Mouse (Mus musculus) limb, embryonic 14.5 days (tissue): ENCODE results near the gene C1s1. TPM values are rescaled to one million over a fixed set of nuclear protein-coding genes. Genes with fewer than 3 reads are reported as not detected.
"Not testable (repeated sequence)": the region's sequence is repeated elsewhere in the genome, so short reads cannot be mapped to it uniquely, and the experiment has no call there.

Experiments
- ATAC-seq: fragments of 200-750 bp; cut with Nextera tagmentation; 2 replicates; pipeline ENCODE4 v1.8.0; 2017; ENCODE audit warnings: low read depth, moderate number of reproducible peaks, moderate TSS enrichment; ENCODE audit not compliant: low FRiP score
- DNase-seq: peaks from one replicate; pipeline ENCODE4 v3.0.0-alpha.2; 2015; ENCODE audit warnings: low spot score
- H3K27ac ChIP-seq: fragments of 300-500 bp; sonication (generic); replicated peaks from 2 replicates; pipeline ENCODE4 v1.5.1; 2014; ENCODE audit warnings: low read depth, mild to moderate bottlenecking, low read length, moderate library complexity, mixed read lengths
- H3K27me3 ChIP-seq: fragments of 300-500 bp; sonication (generic); 2 replicates; pipeline ENCODE4 v1.6.1; 2014; ENCODE audit warnings: low read length, mixed read lengths; ENCODE audit not compliant: control insufficient read depth, insufficient read depth
- H3K36me3 ChIP-seq: fragments of 300-500 bp; sonication (generic); 2 replicates; pipeline ENCODE4 v1.6.1; 2014; ENCODE audit warnings: mild to moderate bottlenecking, low read length, moderate library complexity, mixed read lengths; ENCODE audit not compliant: control insufficient read depth, insufficient read depth
- H3K4me1 ChIP-seq: fragments of 300-500 bp; sonication (generic); 2 replicates; pipeline ENCODE4 v1.6.1; 2014; ENCODE audit warnings: antibody characterized with exemption, low read length, mixed read lengths; ENCODE audit not compliant: control insufficient read depth, insufficient read depth
- H3K4me2 ChIP-seq: fragments of 300-500 bp; sonication (generic); replicated peaks from 2 replicates; pipeline ENCODE4 v1.6.1; 2014; ENCODE audit warnings: low read depth, mild to moderate bottlenecking, low read length, moderate library complexity; ENCODE audit not compliant: severe bottlenecking
- H3K4me3 ChIP-seq: fragments of 300-500 bp; sonication (generic); replicated peaks from 2 replicates; pipeline ENCODE4 v1.5.1; 2014; ENCODE audit warnings: low read length
- H3K9ac ChIP-seq: fragments of 300-500 bp; sonication (generic); 2 replicates; pipeline ENCODE4 v1.6.1; 2014; ENCODE audit warnings: mild to moderate bottlenecking, low read depth, low read length, moderate library complexity; ENCODE audit not compliant: severe bottlenecking
- H3K9me3 ChIP-seq: fragments of 300-500 bp; sonication (generic); 2 replicates; pipeline ENCODE4 v1.6.1; 2016; ENCODE audit warnings: low read length; ENCODE audit not compliant: control insufficient read depth
- POLR2A ChIP-seq: fragments of 200-500 bp; IDR thresholded peaks from 2 replicates; pipeline ENCODE4 v1.8.0; 2012; ENCODE audit warnings: inconsistent platforms, mild to moderate bottlenecking, moderate library complexity, borderline replicate concordance; ENCODE audit not compliant: insufficient read depth, insufficient read length; ENCODE audit errors: extremely low read depth
- WGBS: fragments of 180-500 bp; shearing (Covaris S2); extraction: QIAGEN DNeasy Blood & Tissue Kit; methylation state at CpG from one replicate; pipeline ENCODE4 v1.1.7; 2014; 5-methylcytosine and 5-hydroxymethylcytosine counted together
- polyA plus RNA-seq, 2 experiments: library from polyadenylated mRNA; depleted of rRNA in 1 of 2; stranded (reverse) in 1 of 2; unstranded in 1 of 2; fragments of >200 nt; fragmentation: Nextera tagmentation in 1 of 2; extraction: Ambion mirVana in 1 of 2; gene quantifications; 2 replicates each; pipeline versions ENCODE4 v1.2.1 to v1.2.3; 2012 to 2014

C1s1 gene
- polyA plus RNA-seq, 2 experiments = 3.4 to 7.9 TPM

- Histone ChIP-seq H3K9me3 (no peaks in the 10 kb centered on the region), H3K4me3 (no peak overlapping the region), H3K4me1 (no peaks in the 10 kb centered on the region), H3K36me3 (no peaks in the 10 kb centered on the region), H3K27me3 (no peaks in the 10 kb centered on the region), H3K27ac (no peak overlapping the region), H3K4me2 (no peak overlapping the region), H3K9ac (no peak overlapping the region)
- no peak for TF ChIP-seq POLR2A
- WGBS = 73% methylated on average over 7 of the region's 7 CpGs
- no peak for ATAC-seq
- DNase-seq = no peak
Observed at GRCm38 (mm10) chr6:124484851-124485250, 57.3 kb downstream of the C1s1 start.

GRCm38 (mm10) chr6:124483831-124484230, 58.3 kb downstream of the C1s1 start:
- not testable (repeated sequence) for H3K36me3 ChIP-seq, H3K27me3 ChIP-seq, ATAC-seq, H3K9ac ChIP-seq, H3K4me2 ChIP-seq, H3K4me1 ChIP-seq, H3K27ac ChIP-seq, DNase-seq, H3K9me3 ChIP-seq, H3K4me3 ChIP-seq
- WGBS = 86% methylated on average over 3 of the region's 3 CpGs

- Histone ChIP-seq H3K9me3 (no peaks in the 10 kb centered on the region), H3K27me3 (no peaks in the 10 kb centered on the region), H3K36me3 (no peaks in the 10 kb centered on the region), H3K4me1 (no peaks in the 10 kb centered on the region), H3K4me3 (no peak overlapping the region), H3K9ac (no peak overlapping the region), H3K27ac (no peak overlapping the region), H3K4me2 (no peak overlapping the region)
- no peak for TF ChIP-seq POLR2A
- WGBS = 30% methylated on average over 6 of the region's 6 CpGs
- DNase-seq (peak; percentile 30), ATAC-seq (0 out of 2 replicates have a peak, but pooled peaks have one; percentile 29)
Observed at GRCm38 (mm10) chr6:124481571-124481970, 60.6 kb downstream of the C1s1 start.

Other genes with a start within 250 kb of the C1s1 start
- 0.03 TPM in 2 replicates for gene Cd163, start 237.7 kb downstream of the C1s1 start, polyA plus RNA-seq (2012; rRNA removed)
- 0.04 and 0.10 TPM in 2 replicates for gene Cd163, start 237.7 kb downstream of the C1s1 start, polyA plus RNA-seq (2014; fragmentation: Nextera tagmentation; extraction: Ambion mirVana)
- gene Pex5, start 127.3 kb downstream of the C1s1 start, polyA plus RNA-seq (2012; rRNA removed) = 53.9 and 60.7 TPM in 2 replicates
- gene Pex5, start 127.3 kb downstream of the C1s1 start, polyA plus RNA-seq (2014; fragmentation: Nextera tagmentation; extraction: Ambion mirVana) = 34.7 and 43.3 TPM in 2 replicates
- 11.2 and 16.3 TPM in 2 replicates for gene Clstn3, start 77.6 kb downstream of the C1s1 start, polyA plus RNA-seq (2012; rRNA removed)
- gene Clstn3, start 77.6 kb downstream of the C1s1 start, polyA plus RNA-seq (2014; fragmentation: Nextera tagmentation; extraction: Ambion mirVana) = 5.1 and 6.4 TPM in 2 replicates
- gene C1rl, start 49.2 kb downstream of the C1s1 start, polyA plus RNA-seq (2012; rRNA removed) = 0.47 and 0.64 TPM in 2 replicates
- 0.81 and 0.83 TPM in 2 replicates for gene C1rl, start 49.2 kb downstream of the C1s1 start, polyA plus RNA-seq (2014; fragmentation: Nextera tagmentation; extraction: Ambion mirVana)
- 1.4 and 2.1 TPM in 2 replicates for gene C1ra, start 30.0 kb downstream of the C1s1 start, polyA plus RNA-seq (2012; rRNA removed)
- gene C1ra, start 30.0 kb downstream of the C1s1 start, polyA plus RNA-seq (2014; fragmentation: Nextera tagmentation; extraction: Ambion mirVana) = 1.7 and 1.9 TPM in 2 replicates
- gene C1rb, start 27.9 kb upstream of the C1s1 start, polyA plus RNA-seq (2012; rRNA removed) = not detected in 2 replicates
- 0.11 TPM in 1 of 2 replicates, not detected in the other for gene C1rb, start 27.9 kb upstream of the C1s1 start, polyA plus RNA-seq (2014; fragmentation: Nextera tagmentation; extraction: Ambion mirVana)
- gene C1s2, start 93.7 kb upstream of the C1s1 start, polyA plus RNA-seq (2012; rRNA removed) = 0.23 and 0.24 TPM in 2 replicates
- 0.10 TPM in 1 of 2 replicates, not detected in the other for gene C1s2, start 93.7 kb upstream of the C1s1 start, polyA plus RNA-seq (2014; fragmentation: Nextera tagmentation; extraction: Ambion mirVana)
- gene Lpcat3, start 120.7 kb upstream of the C1s1 start, polyA plus RNA-seq (2012; rRNA removed) = 80.8 and 101 TPM in 2 replicates
- 49.3 and 51.7 TPM in 2 replicates for gene Lpcat3, start 120.7 kb upstream of the C1s1 start, polyA plus RNA-seq (2014; fragmentation: Nextera tagmentation; extraction: Ambion mirVana)
- 135 and 148 TPM in 2 replicates for gene Emg1, start 169.8 kb upstream of the C1s1 start, polyA plus RNA-seq (2012; rRNA removed)
- 179 and 185 TPM in 2 replicates for gene Emg1, start 169.8 kb upstream of the C1s1 start, polyA plus RNA-seq (2014; fragmentation: Nextera tagmentation; extraction: Ambion mirVana)
- 203 and 205 TPM in 2 replicates for gene Phb2, start 170.0 kb upstream of the C1s1 start, polyA plus RNA-seq (2012; rRNA removed)
- gene Phb2, start 170.0 kb upstream of the C1s1 start, polyA plus RNA-seq (2014; fragmentation: Nextera tagmentation; extraction: Ambion mirVana) = 295 and 296 TPM in 2 replicates
- gene Ptpn6, start 196.4 kb upstream of the C1s1 start, polyA plus RNA-seq (2012; rRNA removed) = 9.4 and 9.6 TPM in 2 replicates
- 13.9 and 14.2 TPM in 2 replicates for gene Ptpn6, start 196.4 kb upstream of the C1s1 start, polyA plus RNA-seq (2014; fragmentation: Nextera tagmentation; extraction: Ambion mirVana)
- 285 and 290 TPM in 2 replicates for gene Grcc10, start 199.0 kb upstream of the C1s1 start, polyA plus RNA-seq (2012; rRNA removed)
- gene Grcc10, start 199.0 kb upstream of the C1s1 start, polyA plus RNA-seq (2014; fragmentation: Nextera tagmentation; extraction: Ambion mirVana) = 438 and 458 TPM in 2 replicates
- gene Gm45234, start 213.7 kb upstream of the C1s1 start, polyA plus RNA-seq (2012; rRNA removed) = not detected in 2 replicates
- gene Gm45234, start 213.7 kb upstream of the C1s1 start, polyA plus RNA-seq (2014; fragmentation: Nextera tagmentation; extraction: Ambion mirVana) = not detected in 2 replicates
- gene Atn1, start 214.2 kb upstream of the C1s1 start, polyA plus RNA-seq (2012; rRNA removed) = 102 and 141 TPM in 2 replicates
- 14.6 and 19.4 TPM in 2 replicates for gene Atn1, start 214.2 kb upstream of the C1s1 start, polyA plus RNA-seq (2014; fragmentation: Nextera tagmentation; extraction: Ambion mirVana)
- gene Eno2, start 227.3 kb upstream of the C1s1 start, polyA plus RNA-seq (2012; rRNA removed) = 21.7 and 25.3 TPM in 2 replicates
- gene Eno2, start 227.3 kb upstream of the C1s1 start, polyA plus RNA-seq (2014; fragmentation: Nextera tagmentation; extraction: Ambion mirVana) = 6.0 and 10.2 TPM in 2 replicates
- 1.1 TPM in 2 replicates for gene Lrrc23, start 237.4 kb upstream of the C1s1 start, polyA plus RNA-seq (2012; rRNA removed)
- 0.88 and 1.2 TPM in 2 replicates for gene Lrrc23, start 237.4 kb upstream of the C1s1 start, polyA plus RNA-seq (2014; fragmentation: Nextera tagmentation; extraction: Ambion mirVana)